Mouse (Mus musculus): Measurements from ENCODE around the gene Rtn4rl1. TPM values are rescaled to one million over a fixed set of nuclear protein-coding genes. Genes with fewer than 3 reads are reported as not detected.

The Rtn4rl1 gene
- polyA plus RNA-seq, 1 experiment from 2014 or later = 2.5 TPM

DNA sequence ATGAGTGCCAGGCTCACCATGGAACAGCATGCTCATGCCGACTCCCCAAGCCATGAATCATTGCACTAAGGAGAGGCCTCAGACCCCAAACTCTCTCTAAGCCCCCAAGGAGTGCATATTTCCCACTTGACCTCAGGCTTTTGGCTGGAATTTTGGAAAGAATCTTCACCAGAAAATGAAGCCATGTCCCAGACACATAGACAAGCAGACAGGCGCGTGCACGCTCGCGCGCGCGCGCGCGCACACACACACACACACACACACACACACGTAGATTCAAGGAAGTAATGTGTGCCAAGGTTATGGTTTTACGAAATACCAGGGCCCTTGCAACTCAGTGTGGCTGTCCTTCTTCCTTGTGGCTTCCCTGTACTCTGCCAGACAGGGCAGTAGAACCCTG, 35.2 kb upstream of the Rtn4rl1 start:
- H3K4me1 ChIP-seq (replicated peaks) = peaks cover 31% of the 10 kb centered on the region
- no peaks in the 10 kb centered on the region for H3K9me3 ChIP-seq
- no peak overlapping the region for H3K4me3 ChIP-seq
- no peak overlapping the region for H3K27ac ChIP-seq
- H3K36me3 ChIP-seq = peaks cover 74% of the 10 kb centered on the region
- DNase-seq (ENCODE audit: low spot score) = no peak
- peaks cover 12% of the 10 kb centered on the region for H3K27me3 ChIP-seq (ENCODE audit: insufficient read depth, poor library complexity, severe bottlenecking)
- 91% methylated on average over 14 of the region's 14 CpGs for WGBS

DNA sequence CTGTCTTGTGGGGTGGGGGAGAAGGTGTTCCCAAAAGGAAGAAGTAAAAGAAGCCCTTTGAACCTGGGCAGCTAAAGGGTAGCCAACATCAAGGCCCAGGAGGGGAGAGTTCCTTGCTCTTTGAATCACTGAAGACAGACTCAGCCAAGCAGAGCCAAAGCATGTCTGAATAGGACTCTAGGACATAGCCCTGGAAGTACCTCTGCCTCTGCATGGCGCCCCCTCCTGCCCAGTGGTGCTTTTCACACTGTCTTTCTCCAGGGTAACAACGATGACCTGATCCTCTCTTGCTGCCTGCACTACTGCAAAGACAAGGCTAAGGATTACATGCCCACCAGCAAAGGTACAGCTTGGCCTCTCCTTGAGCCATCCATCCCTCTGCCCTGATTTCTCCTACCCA, 34.0 kb upstream of the Rtn4rl1 start:
- WGBS = 59% methylated on average over 2 of the region's 2 CpGs
- peaks cover 31% of the 10 kb centered on the region for H3K4me1 ChIP-seq (replicated peaks)
- DNase-seq (ENCODE audit: low spot score) = no peak
- peaks cover 82% of the 10 kb centered on the region for H3K36me3 ChIP-seq
- no peak overlapping the region for H3K4me3 ChIP-seq
- H3K9me3 ChIP-seq = no peaks in the 10 kb centered on the region
- peaks cover 24% of the 10 kb centered on the region for H3K27me3 ChIP-seq (ENCODE audit: insufficient read depth, poor library complexity, severe bottlenecking)
- H3K27ac ChIP-seq = no peak overlapping the region

DNA sequence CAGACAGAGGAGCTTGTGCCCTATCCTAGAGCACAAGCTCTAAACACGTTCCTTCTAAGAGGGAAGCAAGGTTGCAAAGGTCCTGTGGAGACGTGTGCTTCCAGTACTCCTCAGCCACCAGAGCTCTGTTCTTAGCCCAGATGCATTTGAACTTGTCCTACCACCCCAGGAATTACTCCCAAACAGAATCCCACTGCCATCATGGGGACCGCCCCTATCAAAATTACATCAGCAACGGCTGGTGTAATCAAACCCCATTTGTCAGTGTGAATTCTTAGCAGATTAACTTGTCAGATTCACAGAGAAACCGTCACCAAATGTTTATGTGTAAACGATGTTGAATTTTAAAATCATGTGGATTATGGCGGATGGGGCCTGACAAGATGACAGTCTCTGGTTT, 32.6 kb upstream of the Rtn4rl1 start:
- WGBS = 92% methylated on average over 7 of the region's 7 CpGs

DNA sequence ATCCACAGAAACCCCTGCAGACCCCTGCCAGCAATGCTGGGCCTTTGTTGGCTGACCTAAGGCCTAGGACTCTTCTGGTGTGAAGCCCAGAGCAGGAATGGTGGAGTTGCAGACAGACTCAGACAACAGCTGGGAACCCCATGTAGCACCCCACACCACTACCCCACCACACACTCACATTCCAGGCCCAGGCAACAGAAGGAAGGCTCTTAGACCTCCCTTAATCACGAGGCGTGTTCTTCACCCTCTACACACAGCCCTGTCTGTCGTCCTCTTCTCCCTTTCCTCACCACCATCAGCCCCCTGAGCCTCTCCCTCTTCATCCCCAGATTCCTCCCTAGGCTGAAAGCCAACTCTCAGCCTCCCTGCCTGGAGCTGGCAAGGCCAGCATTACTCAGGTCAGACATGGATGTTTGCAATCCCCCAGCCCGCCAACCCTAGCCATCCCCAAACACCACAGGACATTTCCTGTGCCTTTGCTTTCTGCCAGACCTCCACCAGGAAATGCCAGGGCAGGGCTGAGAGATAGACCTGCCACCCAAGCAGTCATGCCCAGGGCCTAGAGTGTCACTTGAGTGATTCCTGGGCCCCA, 32.1 kb upstream of the Rtn4rl1 start:
- peaks cover 75% of the 10 kb centered on the region for H3K36me3 ChIP-seq
- peaks cover 43% of the 10 kb centered on the region for H3K27me3 ChIP-seq (ENCODE audit: insufficient read depth, poor library complexity, severe bottlenecking)
- DNase-seq (ENCODE audit: low spot score) = no peak
- H3K4me1 ChIP-seq (replicated peaks) = peaks cover 43% of the 10 kb centered on the region
- WGBS = 83% methylated on average over 4 of the region's 4 CpGs
- no peaks in the 10 kb centered on the region for H3K9me3 ChIP-seq
- no peak overlapping the region for H3K4me3 ChIP-seq
- H3K27ac ChIP-seq = no peak overlapping the region

More for the DNA sequence above, 32.6 kb upstream of the Rtn4rl1 start:
- peaks cover 43% of the 10 kb centered on the region for H3K4me1 ChIP-seq (replicated peaks)
- H3K4me3 ChIP-seq = no peak overlapping the region
- no peak for DNase-seq (ENCODE audit: low spot score)
- H3K27ac ChIP-seq = no peak overlapping the region
- peaks cover 37% of the 10 kb centered on the region for H3K27me3 ChIP-seq (ENCODE audit: insufficient read depth, poor library complexity, severe bottlenecking)
- H3K36me3 ChIP-seq = peaks cover 80% of the 10 kb centered on the region
- H3K9me3 ChIP-seq = no peaks in the 10 kb centered on the region

DNA sequence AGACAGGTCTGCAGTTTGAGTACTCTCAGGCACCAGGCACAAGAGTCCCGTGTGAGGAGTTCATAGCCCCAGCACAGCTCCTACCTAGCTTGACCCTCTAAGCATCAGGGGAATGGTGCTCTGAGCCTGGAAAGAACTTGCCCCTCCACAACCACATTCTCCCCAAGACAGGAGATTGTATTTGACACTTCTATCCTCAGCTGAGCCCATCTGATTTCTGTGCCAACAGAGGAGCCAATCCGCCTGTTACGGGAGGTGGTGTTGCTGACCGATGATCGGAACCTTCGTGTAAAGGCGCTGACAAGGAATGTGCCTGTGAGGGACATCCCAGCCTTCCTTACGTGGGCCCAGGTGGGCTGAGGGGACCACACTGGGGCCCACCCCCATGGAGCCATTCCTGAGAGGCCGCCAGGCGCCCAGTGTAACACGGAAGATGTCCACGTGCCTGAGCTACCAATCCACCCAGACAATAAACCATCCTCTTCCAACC, 30.9 kb upstream of the Rtn4rl1 start:
- DNase-seq (ENCODE audit: low spot score) = no peak

DNA sequence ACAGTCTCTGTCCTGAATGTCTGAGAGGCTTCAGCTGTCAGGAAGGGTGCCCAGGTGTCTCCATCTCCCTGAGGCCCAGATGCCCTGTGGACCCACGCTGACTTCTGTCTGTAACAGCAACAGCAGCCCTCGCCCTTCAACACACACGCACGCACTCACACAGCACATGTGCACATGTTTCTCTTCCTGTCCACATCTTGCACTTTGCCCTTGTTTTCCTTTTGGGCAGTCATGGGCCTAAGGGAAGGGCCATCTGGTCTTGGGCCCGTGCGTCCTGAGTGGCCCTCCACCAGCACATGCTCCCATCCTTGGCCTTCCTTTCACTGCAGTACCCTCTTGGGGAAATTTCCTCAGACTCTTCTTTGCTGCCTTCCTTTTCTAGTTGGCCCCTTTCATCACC, 30.2 kb upstream of the Rtn4rl1 start:
- DNase-seq (ENCODE audit: low spot score) = no peak
- Histone ChIP-seq H3K27me3 (ENCODE audit: insufficient read depth, poor library complexity, severe bottlenecking) (peaks cover 62% of the 10 kb centered on the region), H3K4me3 (no peak overlapping the region), H3K9me3 (no peaks in the 10 kb centered on the region), H3K36me3 (peaks cover 57% of the 10 kb centered on the region), H3K4me1 (replicated peaks) (peaks cover 43% of the 10 kb centered on the region), H3K27ac (no peak overlapping the region)
- 92% methylated on average over 6 of the region's 6 CpGs for WGBS

More for the DNA sequence above, 30.9 kb upstream of the Rtn4rl1 start:
- Histone ChIP-seq H3K27ac (no peak overlapping the region), H3K9me3 (no peaks in the 10 kb centered on the region), H3K36me3 (peaks cover 64% of the 10 kb centered on the region), H3K4me1 (replicated peaks) (peaks cover 43% of the 10 kb centered on the region), H3K4me3 (no peak overlapping the region), H3K27me3 (ENCODE audit: insufficient read depth, poor library complexity, severe bottlenecking) (peaks cover 54% of the 10 kb centered on the region)
- 93% methylated on average over 12 of the region's 12 CpGs for WGBS

DNA sequence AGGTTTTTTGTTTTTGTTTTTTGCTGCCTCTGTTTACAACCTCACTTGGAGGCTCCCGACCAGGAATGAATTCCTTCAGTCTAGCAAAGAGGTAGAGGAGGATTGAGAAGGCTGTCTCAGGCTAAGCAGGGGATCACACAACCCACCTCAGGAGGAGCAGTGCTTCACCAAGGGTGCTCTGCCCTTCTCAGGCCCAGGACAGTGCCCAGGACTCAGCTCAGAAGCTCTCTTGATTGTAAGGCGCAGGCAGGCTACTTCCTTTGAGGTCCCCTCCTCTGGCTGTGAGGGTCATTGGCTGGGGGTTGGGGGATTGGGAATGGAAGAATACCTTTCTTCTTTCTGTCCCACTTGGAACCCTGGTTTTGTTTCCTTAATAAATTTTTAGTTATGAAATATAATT, 29.5 kb upstream of the Rtn4rl1 start:
- peaks cover 50% of the 10 kb centered on the region for H3K36me3 ChIP-seq

DNA sequence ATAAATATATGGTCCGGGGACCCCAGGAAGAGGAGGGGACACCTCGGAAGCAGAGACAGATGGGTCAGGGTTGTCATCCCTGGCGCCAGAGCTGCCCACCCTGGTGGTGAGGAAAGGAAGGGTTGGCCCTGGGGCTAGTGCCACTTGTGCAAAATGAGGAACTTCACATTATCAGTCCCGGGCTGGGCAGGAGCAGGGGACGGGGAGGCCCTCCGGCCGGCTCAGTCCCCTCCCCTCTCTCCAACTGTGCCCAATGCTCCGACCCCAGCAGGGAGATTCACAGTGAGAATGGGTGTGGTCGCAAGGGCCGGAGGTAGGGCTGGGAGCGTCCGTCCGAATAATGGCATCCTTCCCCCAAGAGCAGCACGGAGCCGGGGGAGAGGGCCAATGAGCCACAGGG, 28.8 kb upstream of the Rtn4rl1 start:
- Histone ChIP-seq H3K9me3 (no peaks in the 10 kb centered on the region), H3K4me1 (replicated peaks) (peaks cover 53% of the 10 kb centered on the region), H3K4me3 (no peak overlapping the region), H3K27me3 (ENCODE audit: insufficient read depth, poor library complexity, severe bottlenecking) (peaks cover 75% of the 10 kb centered on the region), H3K27ac (no peak overlapping the region), H3K36me3 (peaks cover 43% of the 10 kb centered on the region)
- WGBS = 13% methylated on average over 15 of the region's 15 CpGs
- DNase-seq (ENCODE audit: low spot score) = no peak

More for the DNA sequence above, 29.5 kb upstream of the Rtn4rl1 start:
- Histone ChIP-seq H3K9me3 (no peaks in the 10 kb centered on the region), H3K4me3 (no peak overlapping the region), H3K27ac (no peak overlapping the region), H3K4me1 (replicated peaks) (peaks cover 47% of the 10 kb centered on the region), H3K27me3 (ENCODE audit: insufficient read depth, poor library complexity, severe bottlenecking) (peaks cover 68% of the 10 kb centered on the region)
- no peak for DNase-seq (ENCODE audit: low spot score)
- 72% methylated on average over 2 of the region's 2 CpGs for WGBS

DNA sequence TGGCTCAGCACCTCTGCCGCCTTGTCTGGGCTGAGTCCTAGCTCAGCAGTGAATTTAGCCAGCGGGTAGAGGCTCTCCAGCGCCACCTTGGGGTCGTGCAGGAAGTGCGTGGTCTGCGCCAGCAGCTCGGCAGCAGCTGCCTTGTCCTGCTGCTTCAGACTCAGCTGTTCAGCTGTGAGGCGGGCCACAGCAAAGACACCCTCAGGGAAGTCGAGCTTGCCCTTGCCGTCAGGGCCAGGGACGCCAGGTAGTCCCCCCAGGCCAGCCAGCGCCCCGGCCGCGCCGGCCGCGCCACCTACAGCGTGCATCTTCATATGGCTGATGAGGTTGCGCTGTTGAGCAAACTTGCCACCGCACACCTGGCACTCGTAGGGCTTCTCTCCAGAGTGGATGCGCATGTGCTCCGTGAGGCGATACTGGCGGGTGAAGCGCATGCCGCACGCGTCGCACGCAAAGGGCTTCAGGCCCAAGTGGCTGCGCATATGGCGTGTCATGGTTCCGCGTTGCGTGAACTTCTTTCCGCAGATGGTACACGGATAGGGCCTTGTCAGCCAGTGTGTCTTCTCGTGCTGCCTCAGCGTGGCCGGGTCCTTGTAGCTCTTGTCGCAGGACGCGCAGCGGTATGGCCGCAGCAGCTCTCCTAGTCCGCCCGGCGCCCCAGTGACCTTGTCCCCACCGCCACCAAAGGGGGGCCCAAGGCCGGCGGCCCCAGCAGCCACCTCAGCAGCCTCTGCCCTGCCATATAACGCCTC, 28.0 kb upstream of the Rtn4rl1 start:
- peaks cover 84% of the 10 kb centered on the region for H3K27me3 ChIP-seq (ENCODE audit: insufficient read depth, poor library complexity, severe bottlenecking)
- DNase-seq (ENCODE audit: low spot score) = peak; percentile 67
- H3K4me3 ChIP-seq = peak overlapping the region; percentile 57
- H3K27ac ChIP-seq = peak overlapping the region; percentile 23; the same call in 1 of the 2 replicates
- WGBS = 4% methylated on average over 54 of the region's 54 CpGs
- H3K9me3 ChIP-seq = no peaks in the 10 kb centered on the region
- H3K36me3 ChIP-seq = peaks cover 34% of the 10 kb centered on the region
- H3K4me1 ChIP-seq (replicated peaks) = peaks cover 62% of the 10 kb centered on the region

DNA sequence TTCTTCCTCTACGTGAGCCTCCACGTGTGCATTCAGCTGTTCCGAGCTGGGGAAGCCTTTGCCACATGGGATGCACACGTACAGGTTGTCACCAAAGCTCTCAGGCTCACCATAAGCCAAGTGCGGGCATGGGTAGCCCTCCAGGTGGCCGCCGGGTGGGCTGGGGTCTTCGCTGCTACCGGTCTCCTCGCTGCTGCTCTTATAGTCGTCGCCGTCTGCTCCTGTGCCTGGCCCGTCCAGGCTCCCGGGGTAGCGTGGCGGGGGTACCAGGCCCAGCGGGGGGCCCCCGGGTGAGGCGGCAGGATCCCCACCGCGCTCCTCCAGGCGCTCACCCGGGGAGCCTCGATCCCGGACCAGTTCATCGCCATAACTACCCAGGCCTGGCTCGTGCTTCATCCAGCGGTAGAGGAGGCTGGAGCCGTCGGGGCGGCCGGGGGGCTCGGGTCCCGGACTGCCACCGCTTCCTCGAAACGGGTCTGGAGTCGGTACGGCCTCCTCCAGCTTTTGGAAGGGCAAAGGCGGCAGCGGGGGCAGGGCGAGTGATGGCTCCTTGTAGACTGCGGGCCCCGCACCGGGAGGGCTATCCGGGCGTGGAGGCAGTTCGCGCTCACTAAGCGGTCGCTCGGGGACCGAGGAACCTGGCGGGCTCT, 27.3 kb upstream of the Rtn4rl1 start:
- Histone ChIP-seq H3K27ac (no peak overlapping the region), H3K27me3 (ENCODE audit: insufficient read depth, poor library complexity, severe bottlenecking) (peaks cover 91% of the 10 kb centered on the region), H3K36me3 (peaks cover 28% of the 10 kb centered on the region), H3K4me3 (peak overlapping the region; percentile 57), H3K4me1 (replicated peaks) (peaks cover 65% of the 10 kb centered on the region), H3K9me3 (no peaks in the 10 kb centered on the region)
- DNase-seq (ENCODE audit: low spot score) = no peak
- 5% methylated on average over 55 of the region's 55 CpGs for WGBS

DNA sequence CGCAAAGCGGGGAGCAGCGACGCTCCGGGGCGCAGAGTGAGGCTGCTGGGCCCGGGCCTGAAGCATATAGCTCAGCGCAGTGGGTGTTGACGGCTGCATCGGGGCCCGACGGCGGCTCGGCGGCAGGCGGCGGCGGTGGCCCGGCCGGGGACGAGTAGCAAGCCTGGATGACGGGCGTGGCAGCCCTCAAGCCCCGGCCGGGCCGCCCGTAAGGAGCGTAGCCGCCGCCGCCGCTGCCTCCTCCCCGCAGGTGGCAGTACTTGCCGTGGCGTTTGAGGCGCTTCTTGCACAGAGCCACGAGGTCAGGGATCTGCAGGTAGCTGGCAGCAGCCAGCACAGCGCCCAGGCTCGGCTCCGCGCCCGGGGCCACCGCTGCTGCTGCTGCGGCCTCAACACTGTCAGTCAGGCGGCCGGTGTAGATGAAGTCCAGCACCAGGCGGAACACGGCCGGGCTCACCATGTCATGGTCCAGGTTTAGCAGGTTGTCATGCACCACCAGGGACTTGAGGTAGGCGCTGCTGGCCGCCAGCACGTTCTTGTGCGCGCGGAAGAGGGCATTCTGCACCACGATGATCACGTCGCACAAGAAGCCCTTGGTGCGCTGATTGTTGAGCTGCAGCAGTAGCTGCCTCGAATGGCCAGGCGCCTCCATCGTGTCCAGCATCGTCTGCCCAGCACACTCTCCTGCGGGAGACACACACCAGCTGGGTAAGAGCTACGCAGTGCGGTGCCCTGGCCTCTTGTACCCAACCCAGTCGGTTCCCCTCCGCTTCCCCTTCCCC, 26.5 kb upstream of the Rtn4rl1 start:
- 2% methylated on average over 68 of the region's 68 CpGs for WGBS
- peak overlapping the region; percentile 57 for H3K4me3 ChIP-seq
- H3K27me3 ChIP-seq (ENCODE audit: insufficient read depth, poor library complexity, severe bottlenecking) = peaks cover 98% of the 10 kb centered on the region
- peaks cover 73% of the 10 kb centered on the region for H3K4me1 ChIP-seq (replicated peaks)
- peak; percentile 59 for DNase-seq (ENCODE audit: low spot score)
- H3K36me3 ChIP-seq = peaks cover 22% of the 10 kb centered on the region
- H3K9me3 ChIP-seq = no peaks in the 10 kb centered on the region
- H3K27ac ChIP-seq = no peak overlapping the region

Measured in hindbrain, embryonic 10.5 days (tissue).